Mouse (Mus musculus): ENCODE data around the gene Hrasls5.

DNA sequence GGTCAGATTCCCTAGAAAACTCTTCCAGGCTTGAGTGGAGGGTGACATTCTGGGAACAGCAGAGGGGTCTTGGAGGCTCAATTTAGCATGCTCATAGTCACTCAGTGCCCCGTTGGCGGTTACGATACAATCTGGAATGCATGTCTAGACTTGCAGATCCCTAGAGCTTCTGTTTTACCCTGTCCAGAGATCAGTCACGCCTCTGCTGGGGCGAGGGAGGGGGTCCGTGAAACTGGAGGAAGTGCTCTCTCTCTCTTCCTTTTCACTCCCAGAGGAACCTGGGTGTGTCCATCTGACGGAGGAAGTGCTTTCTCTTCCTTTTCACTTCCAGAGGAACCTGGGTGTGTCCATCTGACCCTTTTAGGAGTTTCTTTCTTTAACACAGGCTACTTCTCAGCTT, 29.2 kb upstream of the Hrasls5 start:
- TF ChIP-seq EP300 (IDR thresholded peaks at IDR 0.05; ENCODE audit: insufficient read depth, low read depth, low read length) (peak; percentile 88), CTCF (IDR thresholded peaks at IDR 0.05; ENCODE audit: low read depth, low read length) (no peak)
